Mouse (Mus musculus): Measurements from ENCODE around the gene Rps6kb1. TPM values are rescaled to one million over a fixed set of nuclear protein-coding genes. Genes with fewer than 3 reads are reported as not detected.

Rps6kb1 gene
- total and polyA plus RNA-seq, 3 experiments: 39.3 to 73.6 (median 49.4) TPM

GRCm38 (mm10) chr11:86571871-86572270, 27.3 kb upstream of the Rps6kb1 start:
- Histone ChIP-seq H3K4me3 (ENCODE audit: control insufficient read depth in 1 of 2, insufficient read depth in 1 of 2, low read depth in 2 of 2, low read length in 2 of 2) (no peak overlapping the region), H3K79me2 (ENCODE audit: control insufficient read depth, insufficient read depth, low read length, poor library complexity) (no peaks in the 10 kb centered on the region), H3K9me3 (replicated peaks; ENCODE audit: insufficient read depth, low read length) (no peaks in the 10 kb centered on the region), H3K27ac (ENCODE audit: control insufficient read depth, low read depth, low read length) (no peak overlapping the region), H3K4me1 (ENCODE audit: control insufficient read depth in 1 of 2, insufficient read depth in 2 of 2, low read length in 2 of 2) (peaks cover 0 to 1% of the 10 kb centered on the region in 2 experiments; a peak in 1 of 4 replicates), H3K27me3 (ENCODE audit: control insufficient read depth in 1 of 2, insufficient read depth in 2 of 2, low read length in 2 of 2) (no peaks in the 10 kb centered on the region), H3K36me3 (ENCODE audit: control insufficient read depth in 1 of 2, insufficient read depth in 2 of 2, low read length in 2 of 2) (peaks cover 0 to 2% of the 10 kb centered on the region in 2 experiments; a peak in 1 of 4 replicates), H3K9ac (ENCODE audit: control insufficient read depth, low read depth, low read length, poor library complexity, severe bottlenecking) (no peak overlapping the region)
- TF ChIP-seq BHLHE40 (IDR thresholded peaks at IDR 0.05; ENCODE audit: borderline replicate concordance, low read depth, low read length) (no peak), GATA1 (IDR thresholded peaks at IDR 0.05; ENCODE audit: low read depth, low read length) (no peak)
- DNase-seq (ENCODE audit: low read depth, low spot score): no peak

DNA sequence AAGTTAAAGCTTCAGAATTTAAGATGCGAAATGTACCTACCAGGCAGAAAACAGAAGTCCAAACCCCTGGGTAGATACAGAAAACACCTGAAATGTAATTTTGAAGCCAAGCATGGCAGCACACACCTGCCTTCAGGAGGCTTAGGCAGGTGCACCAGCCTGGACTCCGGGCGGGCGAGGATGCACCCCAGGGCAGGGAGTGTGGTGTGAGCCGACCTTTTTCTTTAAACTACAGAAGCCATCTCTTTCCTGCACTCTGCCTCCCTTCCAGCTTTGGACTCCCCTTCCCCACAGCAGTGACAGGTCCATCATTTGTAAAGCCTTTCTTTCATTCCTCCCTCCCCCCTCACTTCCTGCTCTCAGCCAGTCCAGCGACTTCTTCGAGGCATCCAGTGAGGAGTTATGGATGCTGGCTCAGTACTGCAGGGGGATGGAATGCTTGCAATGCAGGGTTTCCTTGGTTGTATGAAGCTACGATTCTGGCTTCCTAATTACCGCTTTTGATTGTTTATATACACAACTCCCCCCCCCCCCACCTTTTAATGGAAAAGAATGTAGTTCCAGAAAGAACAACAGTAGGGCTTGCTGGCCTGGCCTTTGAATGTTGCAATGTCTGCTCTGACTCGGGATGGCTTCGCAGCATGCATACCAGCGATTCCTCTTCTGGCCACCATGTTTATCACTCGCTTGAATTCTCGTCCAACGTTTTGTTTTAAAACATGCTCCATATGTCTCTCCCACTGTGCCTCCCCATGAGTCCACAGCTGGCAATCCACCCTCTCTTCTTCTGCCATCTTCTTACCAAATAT, 26.6 kb upstream of the Rps6kb1 start:
- Histone ChIP-seq H3K4me1 (ENCODE audit: control insufficient read depth in 1 of 2, insufficient read depth in 2 of 2, low read length in 2 of 2) (no peaks in the 10 kb centered on the region), H3K4me3 (ENCODE audit: control insufficient read depth in 1 of 2, insufficient read depth in 1 of 2, low read depth in 2 of 2, low read length in 2 of 2) (no peak overlapping the region), H3K9ac (ENCODE audit: control insufficient read depth, low read depth, low read length, poor library complexity, severe bottlenecking) (no peak overlapping the region), H3K27ac (ENCODE audit: control insufficient read depth, low read depth, low read length) (no peak overlapping the region), H3K27me3 (ENCODE audit: control insufficient read depth in 1 of 2, insufficient read depth in 2 of 2, low read length in 2 of 2) (no peaks in the 10 kb centered on the region), H3K9me3 (replicated peaks; ENCODE audit: insufficient read depth, low read length) (no peaks in the 10 kb centered on the region), H3K36me3 (ENCODE audit: control insufficient read depth in 1 of 2, insufficient read depth in 2 of 2, low read length in 2 of 2) (peaks cover 0 to 2% of the 10 kb centered on the region in 2 experiments; a peak in 1 of 4 replicates), H3K79me2 (ENCODE audit: control insufficient read depth, insufficient read depth, low read length, poor library complexity) (no peaks in the 10 kb centered on the region)
- DNase-seq (ENCODE audit: low read depth, low spot score): no peak
- TF ChIP-seq GATA1 (IDR thresholded peaks at IDR 0.05; ENCODE audit: low read depth, low read length): no peak
- TF ChIP-seq GABPA (IDR thresholded peaks at IDR 0.05; ENCODE audit: low read depth, low read length): no peak
- TF ChIP-seq USF1 (IDR thresholded peaks at IDR 0.05; ENCODE audit: low read depth, low read length): no peak
- TF ChIP-seq MXI1 (IDR thresholded peaks at IDR 0.05; ENCODE audit: low read depth, low read length): no peak
- TF ChIP-seq JUND (IDR thresholded peaks at IDR 0.05; ENCODE audit: low read depth, low read length): no peak
- TF ChIP-seq CHD1 (IDR thresholded peaks at IDR 0.05; ENCODE audit: low read depth, low read length): no peak
- TF ChIP-seq USF2 (IDR thresholded peaks at IDR 0.05; ENCODE audit: borderline replicate concordance in 1 of 2, insufficient read depth in 1 of 2, low read depth in 1 of 2, low read length in 2 of 2): no peak

- no peak overlapping the region for H3K27ac ChIP-seq (ENCODE audit: control insufficient read depth, low read depth, low read length)
- H3K9me3 ChIP-seq (replicated peaks; ENCODE audit: insufficient read depth, low read length): no peaks in the 10 kb centered on the region
- TF ChIP-seq MEF2A (IDR thresholded peaks at IDR 0.05; ENCODE audit: extremely low read depth, insufficient replicate concordance, low read depth, low read length, poor library complexity, severe bottlenecking): no peak
- TF ChIP-seq GATA1 (IDR thresholded peaks at IDR 0.05; ENCODE audit: low read depth, low read length): no peak
- peaks cover 0 to 2% of the 10 kb centered on the region in 2 experiments; a peak in 1 of 4 replicates for H3K36me3 ChIP-seq (ENCODE audit: control insufficient read depth in 1 of 2, insufficient read depth in 2 of 2, low read length in 2 of 2)
- no peak for DNase-seq (ENCODE audit: low read depth, low spot score)
- no peaks in the 10 kb centered on the region for H3K79me2 ChIP-seq (ENCODE audit: control insufficient read depth, insufficient read depth, low read length, poor library complexity)
- H3K4me3 ChIP-seq (ENCODE audit: control insufficient read depth in 1 of 2, insufficient read depth in 1 of 2, low read depth in 2 of 2, low read length in 2 of 2): no peak overlapping the region
- no peaks in the 10 kb centered on the region for H3K4me1 ChIP-seq (ENCODE audit: control insufficient read depth in 1 of 2, insufficient read depth in 2 of 2, low read length in 2 of 2)
- H3K9ac ChIP-seq (ENCODE audit: control insufficient read depth, low read depth, low read length, poor library complexity, severe bottlenecking): no peak overlapping the region
- no peaks in the 10 kb centered on the region for H3K27me3 ChIP-seq (ENCODE audit: control insufficient read depth in 1 of 2, insufficient read depth in 2 of 2, low read length in 2 of 2)
Observed at GRCm38 (mm10) chr11:86570261-86570746, 25.7 kb upstream of the Rps6kb1 start.
